Mouse (Mus musculus): ENCODE measurements around the gene Zfpm1. TPM values are rescaled to one million over a fixed set of nuclear protein-coding genes. Genes with fewer than 3 reads are reported as not detected.

Zfpm1 gene
- polyA plus RNA-seq, 1 experiment from 2014 or later = 5.7 TPM

Other genes starting within 250 kb of the Zfpm1 start
- gene Trhr2, start 78.6 kb downstream of the Zfpm1 start, polyA plus RNA-seq (2015; fragmentation: Nextera tagmentation; extraction: Ambion mirVana) = not detected in 2 replicates
- gene Zc3h18, start 94.5 kb downstream of the Zfpm1 start, polyA plus RNA-seq (2015; fragmentation: Nextera tagmentation; extraction: Ambion mirVana) = 48.7 and 48.9 TPM in 2 replicates
- not detected in 2 replicates for gene Il17c, start 139.9 kb downstream of the Zfpm1 start, polyA plus RNA-seq (2015; fragmentation: Nextera tagmentation; extraction: Ambion mirVana)
- 238 and 267 TPM in 2 replicates for gene Cyba, start 150.8 kb downstream of the Zfpm1 start, polyA plus RNA-seq (2015; fragmentation: Nextera tagmentation; extraction: Ambion mirVana)
- 38.7 and 43.7 TPM in 2 replicates for gene Mvd, start 161.3 kb downstream of the Zfpm1 start, polyA plus RNA-seq (2015; fragmentation: Nextera tagmentation; extraction: Ambion mirVana)
- 0.31 and 0.70 TPM in 2 replicates for gene Snai3, start 178.6 kb downstream of the Zfpm1 start, polyA plus RNA-seq (2015; fragmentation: Nextera tagmentation; extraction: Ambion mirVana)
- 35.1 and 38.5 TPM in 2 replicates for gene Rnf166, start 193.9 kb downstream of the Zfpm1 start, polyA plus RNA-seq (2015; fragmentation: Nextera tagmentation; extraction: Ambion mirVana)
- 44.8 and 45.6 TPM in 2 replicates for gene Ctu2, start 194.0 kb downstream of the Zfpm1 start, polyA plus RNA-seq (2015; fragmentation: Nextera tagmentation; extraction: Ambion mirVana)

All from stomach, embryonic 15.5 days (tissue).